Comparison of ENCODE assay signal across 14 mouse cellular contexts in genomic region chr15:101902171-101903149, GRCm38 (mm10). TPM values are rescaled to one million over a fixed set of nuclear protein-coding genes. Genes with fewer than 3 reads are reported as not detected.
A peak's percentile ranks its signal among the peaks of the same experiment; 100 is the strongest.
DNase-seq lines count a peak whose midpoint lies in the region; ATAC-seq lines count a peak whose summit lies in the region.
"Had no signal": no experiment of that assay in that cellular context is flagged by ENCODE, and none has a peak within 500 bp of the region (broad histone marks: within the 10 kb centered on the region; RNA-seq: fewer than 3 reads in every experiment).

No protein-coding gene starts in this region.

- H3K4me3 ChIP-seq in kidney, embryonic 14.5 days (ENCODE audit: low read length), result no peak overlapping the region
- H3K4me3 ChIP-seq in kidney, embryonic 15.5 days (replicated peaks), result no peak overlapping the region
- H3K4me3 ChIP-seq in midbrain, embryonic 11.5 days (ENCODE audit: low read depth, low read length), result no peak overlapping the region
- H3K4me3 ChIP-seq in midbrain, embryonic 16.5 days (ENCODE audit: low read depth, low read length), result no peak overlapping the region
- H3K4me3 ChIP-seq: embryonic facial prominence, embryonic 12.5 days had no signal

- H3K27me3 ChIP-seq in kidney, embryonic 14.5 days (ENCODE audit: control insufficient read depth, insufficient read depth, low read length), result no peaks in the 10 kb centered on the region
- no peaks in the 10 kb centered on the region for H3K27me3 ChIP-seq in kidney, embryonic 15.5 days
- H3K27me3 ChIP-seq in midbrain, embryonic 11.5 days (ENCODE audit: control insufficient read depth, insufficient read depth, low read length), result no peaks in the 10 kb centered on the region
- no peaks in the 10 kb centered on the region for H3K27me3 ChIP-seq in midbrain, embryonic 16.5 days (ENCODE audit: control insufficient read depth, insufficient read depth, low read depth, low read length)
- H3K27me3 ChIP-seq: embryonic facial prominence, embryonic 12.5 days had no signal

- ATAC-seq in kidney, embryonic 14.5 days (ENCODE audit: low FRiP score, low TSS enrichment), result peak; percentile 55; the same call in 1 of the 2 replicates
- ATAC-seq in kidney, embryonic 15.5 days (replicated peaks; ENCODE audit: low FRiP score), result no peak
- no peak for ATAC-seq in midbrain, embryonic 11.5 days (ENCODE audit: low FRiP score)
- ATAC-seq in midbrain, embryonic 16.5 days, result no peak

- H3K27ac ChIP-seq in kidney, embryonic 14.5 days (ENCODE audit: low read depth, low read length), result no peak overlapping the region
- no peak overlapping the region for H3K27ac ChIP-seq in kidney, embryonic 15.5 days
- no peak overlapping the region for H3K27ac ChIP-seq in midbrain, embryonic 11.5 days (ENCODE audit: low read depth, low read length)
- no peak overlapping the region for H3K27ac ChIP-seq in midbrain, embryonic 16.5 days (ENCODE audit: low read length)
- H3K27ac ChIP-seq: embryonic facial prominence, embryonic 12.5 days had no signal

- H3K9me3 ChIP-seq in kidney, embryonic 14.5 days (ENCODE audit: control insufficient read depth, low read length), result no peaks in the 10 kb centered on the region
- no peaks in the 10 kb centered on the region for H3K9me3 ChIP-seq in kidney, embryonic 15.5 days (replicated peaks)
- H3K9me3 ChIP-seq in midbrain, embryonic 11.5 days (ENCODE audit: control insufficient read depth, low read length), result no peaks in the 10 kb centered on the region
- H3K9me3 ChIP-seq in midbrain, embryonic 16.5 days (replicated peaks; ENCODE audit: control insufficient read depth, low read length, poor library complexity, severe bottlenecking), result no peaks in the 10 kb centered on the region
- H3K9me3 ChIP-seq: embryonic facial prominence, embryonic 12.5 days had no signal

- H3K4me2 ChIP-seq in kidney, embryonic 14.5 days (replicated peaks; ENCODE audit: low read depth, low read length), result no peak overlapping the region
- H3K4me2 ChIP-seq in kidney, embryonic 15.5 days, result no peak overlapping the region
- H3K4me2 ChIP-seq in midbrain, embryonic 11.5 days, result no peak overlapping the region
- no peak overlapping the region for H3K4me2 ChIP-seq in midbrain, embryonic 16.5 days (ENCODE audit: low read length)
- H3K4me2 ChIP-seq: embryonic facial prominence, embryonic 12.5 days had no signal

- peak; percentile 61 for DNase-seq in midbrain, embryonic 11.5 days (ENCODE audit: low spot score, missing footprints)
- peak; percentile 27 for DNase-seq in adipocyte (ENCODE audit: low spot score)
- DNase-seq in retina, embryonic 14.5 days (ENCODE audit: low spot score), result peak; percentile 39
- no peak for DNase-seq in cerebellum, postnatal 36 days
- DNase-seq: cerebellum, adult 2 months; right cerebral cortex, postnatal 4 days; thymus, postnatal 36 days had no signal

- no peaks in the 10 kb centered on the region for H3K4me1 ChIP-seq in kidney, embryonic 14.5 days (ENCODE audit: control insufficient read depth, insufficient read depth, low read length)
- peaks cover 8% of the 10 kb centered on the region; the same call in 1 of the 2 replicates for H3K4me1 ChIP-seq in kidney, embryonic 15.5 days
- no peaks in the 10 kb centered on the region for H3K4me1 ChIP-seq in midbrain, embryonic 11.5 days (ENCODE audit: control insufficient read depth, insufficient read depth, low read length)
- H3K4me1 ChIP-seq in midbrain, embryonic 16.5 days (ENCODE audit: control insufficient read depth, insufficient read depth, low read length), result no peaks in the 10 kb centered on the region
- H3K4me1 ChIP-seq: embryonic facial prominence, embryonic 12.5 days had no signal

- H3K36me3 ChIP-seq in kidney, embryonic 14.5 days (ENCODE audit: control insufficient read depth, insufficient read depth, low read length), result no peaks in the 10 kb centered on the region
- no peaks in the 10 kb centered on the region for H3K36me3 ChIP-seq in kidney, embryonic 15.5 days
- H3K36me3 ChIP-seq in midbrain, embryonic 11.5 days (ENCODE audit: control insufficient read depth, insufficient read depth, low read length), result no peaks in the 10 kb centered on the region
- H3K36me3 ChIP-seq in midbrain, embryonic 16.5 days (ENCODE audit: control insufficient read depth, insufficient read depth, low read length), result no peaks in the 10 kb centered on the region
- H3K36me3 ChIP-seq: embryonic facial prominence, embryonic 12.5 days had no signal

- no peak overlapping the region for H3K9ac ChIP-seq in kidney, embryonic 14.5 days (ENCODE audit: low read depth, low read length)
- H3K9ac ChIP-seq in kidney, embryonic 15.5 days, result no peak overlapping the region
- H3K9ac ChIP-seq in midbrain, embryonic 11.5 days (ENCODE audit: low read length), result no peak overlapping the region
- no peak overlapping the region for H3K9ac ChIP-seq in midbrain, embryonic 16.5 days (ENCODE audit: low read depth, low read length)
- H3K9ac ChIP-seq: embryonic facial prominence, embryonic 12.5 days had no signal

- WGBS in kidney, embryonic 14.5 days, result 51% methylated on average over 12 of the region's 12 CpGs
- WGBS in kidney, embryonic 15.5 days, result 48% methylated on average over 12 of the region's 12 CpGs
- WGBS in midbrain, embryonic 11.5 days, result 58% methylated on average over 12 of the region's 12 CpGs
- 45% methylated on average over 12 of the region's 12 CpGs for WGBS in midbrain, embryonic 16.5 days

RNA-seq across cellular contexts. Expression of gene Krt76, which starts 9.7 kb away (rescaled TPM):
- not detected in 2 replicates for polyA plus RNA-seq in kidney, embryonic 14.5 days (2014; fragmentation: Nextera tagmentation; extraction: Ambion mirVana)
- polyA plus RNA-seq in kidney, embryonic 15.5 days (2015; fragmentation: Nextera tagmentation; extraction: Ambion mirVana), result not detected in 2 replicates
- polyA plus RNA-seq in midbrain, embryonic 11.5 days (2014; fragmentation: Nextera tagmentation; extraction: Ambion mirVana), result not detected in 2 replicates
- 0.13 TPM in 1 of 2 replicates, not detected in the other for polyA plus RNA-seq in midbrain, embryonic 16.5 days (2015; fragmentation: Nextera tagmentation; extraction: Ambion mirVana)
- polyA plus RNA-seq: cerebellum, adult 2 months; embryonic facial prominence, embryonic 12.5 days; forebrain, embryonic 11.5 days; limb, embryonic 14.5 days; stomach, embryonic 16.5 days had no signal

RNA-seq across cellular contexts. Expression of gene Krt4, which starts 22.1 kb away (rescaled TPM):
- 0.11 and 0.38 TPM in 2 replicates for polyA plus RNA-seq in kidney, embryonic 14.5 days (2014; fragmentation: Nextera tagmentation; extraction: Ambion mirVana)
- polyA plus RNA-seq in kidney, embryonic 15.5 days (2015; fragmentation: Nextera tagmentation; extraction: Ambion mirVana), result 2.4 and 7.5 TPM in 2 replicates
- not detected in 2 replicates for polyA plus RNA-seq in midbrain, embryonic 11.5 days (2014; fragmentation: Nextera tagmentation; extraction: Ambion mirVana)
- polyA plus RNA-seq in midbrain, embryonic 16.5 days (2015; fragmentation: Nextera tagmentation; extraction: Ambion mirVana), result not detected in 2 replicates
- polyA plus RNA-seq: cerebellum, adult 2 months; forebrain, embryonic 11.5 days had no signal

RNA-seq across cellular contexts. Expression of gene Krt77, which starts 33.0 kb away (rescaled TPM):
- polyA plus RNA-seq in kidney, embryonic 14.5 days (2014; fragmentation: Nextera tagmentation; extraction: Ambion mirVana), result 0.06 TPM in 1 of 2 replicates, not detected in the other
- polyA plus RNA-seq in kidney, embryonic 15.5 days (2015; fragmentation: Nextera tagmentation; extraction: Ambion mirVana), result 0.05 and 0.72 TPM in 2 replicates
- not detected in 2 replicates for polyA plus RNA-seq in midbrain, embryonic 11.5 days (2014; fragmentation: Nextera tagmentation; extraction: Ambion mirVana)
- polyA plus RNA-seq in midbrain, embryonic 16.5 days (2015; fragmentation: Nextera tagmentation; extraction: Ambion mirVana), result 0.45 and 0.73 TPM in 2 replicates
- polyA plus RNA-seq: embryonic facial prominence, embryonic 12.5 days; forebrain, embryonic 11.5 days had no signal

RNA-seq across cellular contexts. Expression of gene Krt79, which starts 37.7 kb away (rescaled TPM):
- polyA plus RNA-seq in kidney, embryonic 14.5 days (2014; fragmentation: Nextera tagmentation; extraction: Ambion mirVana), result 0.41 and 0.49 TPM in 2 replicates
- 0.45 and 0.53 TPM in 2 replicates for polyA plus RNA-seq in kidney, embryonic 15.5 days (2015; fragmentation: Nextera tagmentation; extraction: Ambion mirVana)
- polyA plus RNA-seq in midbrain, embryonic 11.5 days (2014; fragmentation: Nextera tagmentation; extraction: Ambion mirVana), result 0.18 and 0.25 TPM in 2 replicates
- 0.25 and 0.51 TPM in 2 replicates for polyA plus RNA-seq in midbrain, embryonic 16.5 days (2015; fragmentation: Nextera tagmentation; extraction: Ambion mirVana)
- polyA plus RNA-seq: cerebellum, adult 2 months had no signal

RNA-seq across cellular contexts. Expression of gene Krt78, which starts 51.6 kb away (rescaled TPM):
- polyA plus RNA-seq in kidney, embryonic 14.5 days (2014; fragmentation: Nextera tagmentation; extraction: Ambion mirVana), result not detected in 2 replicates
- 0.04 and 0.15 TPM in 2 replicates for polyA plus RNA-seq in kidney, embryonic 15.5 days (2015; fragmentation: Nextera tagmentation; extraction: Ambion mirVana)
- not detected in 2 replicates for polyA plus RNA-seq in midbrain, embryonic 11.5 days (2014; fragmentation: Nextera tagmentation; extraction: Ambion mirVana)
- not detected in 2 replicates for polyA plus RNA-seq in midbrain, embryonic 16.5 days (2015; fragmentation: Nextera tagmentation; extraction: Ambion mirVana)
- polyA plus RNA-seq: cerebellum, adult 2 months; embryonic facial prominence, embryonic 12.5 days; forebrain, embryonic 11.5 days had no signal

Comparison
In these comparisons a context has a peak if more than half of its experiments do, and no peak if none do; other contexts are left out.
1. DNase-seq: peak in midbrain, embryonic 11.5 days (single experiment), adipocyte (single experiment) and retina, embryonic 14.5 days (single experiment); none in cerebellum, postnatal 36 days (0 of 2).